Mouse (Mus musculus): ENCODE measurements at regions not wholly inside any gene's neighbourhood (a gene's known extent, or its start where the extent isn't known, plus 50 kb on each side); places are given as distances from the start of the nearest gene placed in this dataset.

- no peak for DNase-seq
These were observed 1472.5 kb downstream of the Olfm4 start for GRCm38 (mm10) chr14:81456396-81456795.

DNA sequence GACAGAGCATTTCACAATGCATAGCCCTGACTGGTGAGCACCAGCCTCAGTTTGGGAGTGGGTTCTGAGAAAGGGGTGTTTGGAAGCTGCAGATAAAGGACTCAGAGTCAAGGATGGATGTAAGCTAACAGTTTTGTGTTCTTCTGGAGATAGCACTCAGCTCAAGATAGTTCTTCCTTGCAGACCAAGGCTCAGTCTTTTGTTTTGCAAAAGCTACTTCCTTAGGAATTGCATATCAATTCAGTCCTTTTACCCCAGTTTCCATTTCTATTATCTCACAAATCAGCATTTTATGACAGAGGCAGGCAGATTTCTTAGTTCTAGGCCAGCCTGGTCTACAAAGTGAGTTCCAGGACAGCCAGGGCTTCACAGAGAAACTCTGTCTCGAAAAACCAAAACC is 1495.4 kb downstream of the Olfm4 start:
- DNase-seq, result no peak

DNA sequence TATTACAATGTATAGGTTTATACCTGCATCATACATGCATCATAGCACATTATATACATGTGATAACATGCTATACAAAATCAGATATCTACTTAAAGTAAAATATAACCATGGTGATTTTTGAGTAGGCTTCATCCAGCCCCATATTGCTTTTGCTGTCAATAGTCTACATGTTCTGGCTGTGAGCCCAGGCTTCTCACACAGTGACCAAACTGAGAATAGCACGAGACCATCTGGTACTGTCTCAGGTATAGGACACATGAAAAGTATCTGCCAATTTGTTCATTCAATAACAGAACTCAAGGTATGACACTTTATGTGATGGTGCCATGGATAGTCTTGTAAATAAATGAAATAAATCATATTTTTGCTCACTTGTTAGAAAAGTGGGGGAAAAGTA is 1499.7 kb downstream of the Olfm4 start:
- peak; percentile 10 for DNase-seq

GRCm38 (mm10) chr14:81508934-81509333 is 1525.1 kb downstream of the Olfm4 start:
- DNase-seq, result no peak

Measured in cerebellum, adult 11 months (tissue).